Mouse (Mus musculus) neural tube, embryonic 14.5 days (tissue): ENCODE data around the gene Gch1. TPM values are rescaled to one million over a fixed set of nuclear protein-coding genes. Genes with fewer than 3 reads are reported as not detected.

Source experiments
- ATAC-seq: fragments of 200-750 bp; cut with Nextera tagmentation; 2 replicates; pipeline ENCODE4 v1.8.0; 2017; ENCODE audit warnings: low read depth, mild to moderate bottlenecking, moderate TSS enrichment, moderate library complexity
- H3K27ac ChIP-seq: fragments of 300-500 bp; sonication (generic); 2 replicates; pipeline ENCODE4 v1.5.1; 2014; ENCODE audit warnings: low read depth, mild to moderate bottlenecking, control low read depth, low read length, moderate library complexity, mixed read lengths
- H3K27me3 ChIP-seq: fragments of 300-500 bp; sonication (generic); 2 replicates; pipeline ENCODE4 v1.6.1; 2014; ENCODE audit warnings: low read length; ENCODE audit not compliant: control insufficient read depth, insufficient read depth
- H3K36me3 ChIP-seq: fragments of 300-500 bp; sonication (generic); 2 replicates; pipeline ENCODE4 v1.6.1; 2014; ENCODE audit warnings: low read length, mixed read lengths; ENCODE audit not compliant: control insufficient read depth, insufficient read depth
- H3K4me1 ChIP-seq: fragments of 300-500 bp; sonication (generic); 2 replicates; pipeline ENCODE4 v1.6.1; 2014; ENCODE audit warnings: low read length; ENCODE audit not compliant: control insufficient read depth, insufficient read depth
- H3K4me2 ChIP-seq: fragments of 300-500 bp; sonication (generic); 2 replicates; pipeline ENCODE4 v1.6.1; 2014; ENCODE audit warnings: mild to moderate bottlenecking, low read depth, low read length, control low read depth
- H3K4me3 ChIP-seq: fragments of 300-500 bp; sonication (generic); 2 replicates; pipeline ENCODE4 v1.5.1; 2014; ENCODE audit warnings: low read depth, low read length, control low read depth, mixed read lengths
- H3K9ac ChIP-seq: fragments of 300-500 bp; sonication (generic); replicated peaks from 2 replicates; pipeline ENCODE4 v1.6.1; 2014; ENCODE audit warnings: low read depth, mild to moderate bottlenecking, control low read depth, low read length, mixed read lengths
- H3K9me3 ChIP-seq: fragments of 300-500 bp; sonication (generic); 2 replicates; pipeline ENCODE4 v1.6.1; 2016; ENCODE audit warnings: low read length; ENCODE audit not compliant: control insufficient read depth
- WGBS: fragments of 180-500 bp; shearing (Covaris S2); extraction: QIAGEN DNeasy Blood & Tissue Kit; methylation state at CpG from one replicate; pipeline ENCODE4 v1.1.7; 2014; 5-methylcytosine and 5-hydroxymethylcytosine counted together
- polyA plus RNA-seq: library from polyadenylated mRNA; unstranded; fragments of >200 nt; fragmentation: Nextera tagmentation; extraction: Ambion mirVana; gene quantifications from 2 replicates; pipeline ENCODE4 v1.2.1, GENCODE M21; 2014

Gch1 gene
- polyA plus RNA-seq, 1 experiment from 2014 or later = 1.7 TPM

- no peak overlapping the region for H3K27ac ChIP-seq
- no peak overlapping the region for H3K9ac ChIP-seq
- H3K4me2 ChIP-seq = no peak overlapping the region
- ATAC-seq = no peak
- H3K4me3 ChIP-seq = no peak overlapping the region
- 91% methylated on average over 3 of the region's 3 CpGs for WGBS
- H3K4me1 ChIP-seq = no peaks in the 10 kb centered on the region
- H3K9me3 ChIP-seq = no peaks in the 10 kb centered on the region
- no peaks in the 10 kb centered on the region for H3K36me3 ChIP-seq
- H3K27me3 ChIP-seq = no peaks in the 10 kb centered on the region
Measured at GRCm38 (mm10) chr14:47154303-47154702, 34.9 kb downstream of the Gch1 start.

DNA sequence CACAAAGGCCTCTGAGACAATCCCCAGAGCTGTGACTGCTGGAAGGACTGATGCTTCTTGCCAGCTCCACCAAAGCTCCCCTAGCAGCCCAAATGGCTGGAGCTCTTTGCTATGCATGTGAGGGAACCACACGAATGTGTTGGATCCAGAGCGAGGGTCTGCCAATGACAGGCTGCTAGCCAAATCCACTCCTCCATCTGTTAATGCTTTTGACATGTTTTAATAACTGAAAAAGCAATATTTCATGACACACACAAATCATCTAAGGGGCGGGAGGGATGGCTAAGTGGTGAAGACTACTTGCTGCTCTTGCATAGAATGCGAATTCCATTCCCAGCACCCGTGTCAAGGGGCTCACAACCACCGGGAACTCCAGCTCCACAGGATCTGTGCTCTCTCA, 37.9 kb downstream of the Gch1 start:
- Histone ChIP-seq H3K4me3 (no peak overlapping the region), H3K36me3 (no peaks in the 10 kb centered on the region), H3K9ac (no peak overlapping the region), H3K9me3 (no peaks in the 10 kb centered on the region), H3K4me1 (no peaks in the 10 kb centered on the region), H3K4me2 (no peak overlapping the region), H3K27ac (no peak overlapping the region), H3K27me3 (no peaks in the 10 kb centered on the region)
- ATAC-seq = no peak
- 90% methylated on average over 6 of the region's 6 CpGs for WGBS

DNA sequence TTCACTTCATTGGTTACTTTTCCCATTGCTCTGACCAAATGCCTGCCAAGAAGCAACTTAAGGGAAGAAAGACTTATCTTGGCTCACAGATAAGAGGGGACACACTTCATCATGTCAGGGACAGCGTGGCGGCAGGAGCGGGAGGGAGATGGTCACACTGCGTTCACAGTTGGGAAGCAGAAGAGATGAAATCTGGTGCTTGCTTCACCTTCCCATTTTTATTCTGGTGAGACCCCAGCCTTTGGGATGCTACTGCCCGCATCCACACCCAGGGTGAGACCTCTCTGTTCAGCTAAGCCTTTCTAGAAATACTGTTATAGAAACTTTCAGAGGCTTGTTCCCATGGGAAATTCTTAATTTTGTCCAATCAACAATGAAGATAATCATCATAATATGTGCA, 44.9 kb downstream of the Gch1 start:
- ATAC-seq = no peak
- no peak overlapping the region for H3K4me3 ChIP-seq
- no peaks in the 10 kb centered on the region for H3K4me1 ChIP-seq
- 91% methylated on average over 5 of the region's 5 CpGs for WGBS
- H3K9ac ChIP-seq = no peak overlapping the region
- no peaks in the 10 kb centered on the region for H3K27me3 ChIP-seq
- H3K27ac ChIP-seq = no peak overlapping the region
- no peak overlapping the region for H3K4me2 ChIP-seq
- H3K36me3 ChIP-seq = no peaks in the 10 kb centered on the region
- no peaks in the 10 kb centered on the region for H3K9me3 ChIP-seq

DNA sequence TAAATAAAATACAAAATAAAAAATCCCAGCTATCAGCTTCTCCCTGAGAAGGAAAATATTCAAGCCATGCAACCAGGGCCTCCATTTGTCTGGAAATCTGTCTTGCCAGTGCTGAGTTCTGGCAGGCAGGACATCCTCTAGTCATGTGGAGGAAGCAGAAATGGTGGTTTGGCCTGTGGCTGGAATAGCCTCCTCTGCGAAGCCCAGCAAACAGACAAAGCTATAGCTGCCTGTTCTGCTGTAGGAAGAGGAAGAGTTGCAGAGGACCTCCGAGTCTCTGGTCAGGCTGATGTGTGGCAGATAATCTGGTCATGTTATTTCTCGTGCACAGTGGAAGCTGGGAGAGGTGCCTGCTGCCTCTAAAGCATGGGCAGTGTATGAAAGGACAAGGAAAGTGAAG, 50.4 kb downstream of the Gch1 start:
- no peak overlapping the region for H3K27ac ChIP-seq
- no peak for ATAC-seq
- H3K9me3 ChIP-seq = no peaks in the 10 kb centered on the region
- H3K27me3 ChIP-seq = no peaks in the 10 kb centered on the region
- H3K4me3 ChIP-seq = no peak overlapping the region
- no peaks in the 10 kb centered on the region for H3K4me1 ChIP-seq
- H3K9ac ChIP-seq = no peak overlapping the region
- no peaks in the 10 kb centered on the region for H3K36me3 ChIP-seq
- 85% methylated on average over 3 of the region's 3 CpGs for WGBS
- H3K4me2 ChIP-seq = no peak overlapping the region

- Histone ChIP-seq H3K4me2 (no peak overlapping the region), H3K9me3 (no peaks in the 10 kb centered on the region), H3K9ac (no peak overlapping the region), H3K36me3 (no peaks in the 10 kb centered on the region), H3K4me3 (no peak overlapping the region), H3K27me3 (no peaks in the 10 kb centered on the region), H3K27ac (no peak overlapping the region), H3K4me1 (no peaks in the 10 kb centered on the region)
- no peak for ATAC-seq
- 78% methylated on average over 5 of the region's 5 CpGs for WGBS
Measured at GRCm38 (mm10) chr14:47136637-47137036, 52.6 kb downstream of the Gch1 start.

DNA sequence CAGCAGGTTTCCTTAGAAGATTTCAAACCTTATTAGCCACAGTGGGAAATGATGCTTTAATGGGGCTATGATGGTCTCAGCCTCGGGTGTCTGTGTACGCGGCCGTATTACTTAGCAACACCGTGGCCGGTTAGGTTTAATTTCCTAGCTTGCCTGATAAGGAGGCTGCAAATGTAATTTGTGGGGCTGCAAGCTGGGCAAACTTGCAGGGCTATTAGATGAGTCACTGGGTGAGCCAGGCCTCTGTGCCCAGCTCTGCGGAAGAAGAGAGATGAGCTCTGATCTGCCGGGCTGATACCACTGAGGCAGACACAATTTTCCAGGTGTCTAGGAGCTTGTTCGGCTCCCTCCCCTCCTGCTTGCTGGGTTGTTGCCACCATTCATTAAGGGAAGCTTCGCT, 55.3 kb downstream of the Gch1 start:
- no peaks in the 10 kb centered on the region for H3K9me3 ChIP-seq
- H3K27me3 ChIP-seq = no peaks in the 10 kb centered on the region
- peak; percentile 34; the same call in 1 of the 2 replicates for ATAC-seq
- no peak overlapping the region for H3K4me3 ChIP-seq
- no peaks in the 10 kb centered on the region for H3K36me3 ChIP-seq
- no peak overlapping the region for H3K9ac ChIP-seq
- no peaks in the 10 kb centered on the region for H3K4me1 ChIP-seq
- H3K4me2 ChIP-seq = no peak overlapping the region
- 63% methylated on average over 10 of the region's 10 CpGs for WGBS
- H3K27ac ChIP-seq = no peak overlapping the region

GRCm38 (mm10) chr14:47127987-47128386, 61.2 kb downstream of the Gch1 start:
- 94% methylated on average over 5 of the region's 5 CpGs for WGBS
- no peak for ATAC-seq
- H3K9ac ChIP-seq = no peak overlapping the region

DNA sequence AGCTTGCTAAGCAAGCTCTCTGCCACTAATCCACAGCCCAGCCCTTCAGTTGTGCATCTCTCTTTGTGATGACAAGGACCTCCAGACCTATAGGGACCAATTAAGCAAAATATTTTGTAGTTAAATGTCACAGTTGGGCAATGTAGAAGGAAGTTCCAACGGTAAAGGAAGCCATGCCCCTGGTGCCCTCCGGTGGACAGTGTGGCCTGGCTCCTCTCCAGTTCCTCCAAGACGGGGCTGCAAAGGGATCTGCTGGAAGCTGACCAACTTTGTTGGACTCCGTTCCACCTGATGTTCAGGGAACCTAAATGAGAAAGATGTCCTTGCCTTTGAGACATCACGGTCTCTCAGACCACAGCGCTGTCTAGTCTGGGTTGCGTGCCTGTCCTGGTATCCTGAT, 71.7 kb downstream of the Gch1 start:
- H3K27me3 ChIP-seq = no peaks in the 10 kb centered on the region
- no peaks in the 10 kb centered on the region for H3K4me1 ChIP-seq
- H3K4me2 ChIP-seq = no peak overlapping the region
- no peak for ATAC-seq
- WGBS = 77% methylated on average over 7 of the region's 7 CpGs
- no peaks in the 10 kb centered on the region for H3K9me3 ChIP-seq
- H3K4me3 ChIP-seq = no peak overlapping the region
- no peaks in the 10 kb centered on the region for H3K36me3 ChIP-seq
- no peak overlapping the region for H3K27ac ChIP-seq
- H3K9ac ChIP-seq = no peak overlapping the region

More at GRCm38 (mm10) chr14:47127987-47128386, 61.2 kb downstream of the Gch1 start:
- no peaks in the 10 kb centered on the region for H3K27me3 ChIP-seq
- H3K36me3 ChIP-seq = no peaks in the 10 kb centered on the region
- H3K4me2 ChIP-seq = no peak overlapping the region
- no peak overlapping the region for H3K4me3 ChIP-seq
- no peak overlapping the region for H3K27ac ChIP-seq
- no peaks in the 10 kb centered on the region for H3K4me1 ChIP-seq
- H3K9me3 ChIP-seq = no peaks in the 10 kb centered on the region

- Histone ChIP-seq H3K4me3 (no peak overlapping the region), H3K4me2 (no peak overlapping the region), H3K9me3 (no peaks in the 10 kb centered on the region), H3K36me3 (no peaks in the 10 kb centered on the region), H3K9ac (no peak overlapping the region), H3K27me3 (no peaks in the 10 kb centered on the region), H3K4me1 (no peaks in the 10 kb centered on the region), H3K27ac (no peak overlapping the region)
- 83% methylated on average over 10 of the region's 10 CpGs for WGBS
- ATAC-seq = no peak
Measured at GRCm38 (mm10) chr14:47116062-47116762, 73.0 kb downstream of the Gch1 start.
